In the genomic region with DNA sequence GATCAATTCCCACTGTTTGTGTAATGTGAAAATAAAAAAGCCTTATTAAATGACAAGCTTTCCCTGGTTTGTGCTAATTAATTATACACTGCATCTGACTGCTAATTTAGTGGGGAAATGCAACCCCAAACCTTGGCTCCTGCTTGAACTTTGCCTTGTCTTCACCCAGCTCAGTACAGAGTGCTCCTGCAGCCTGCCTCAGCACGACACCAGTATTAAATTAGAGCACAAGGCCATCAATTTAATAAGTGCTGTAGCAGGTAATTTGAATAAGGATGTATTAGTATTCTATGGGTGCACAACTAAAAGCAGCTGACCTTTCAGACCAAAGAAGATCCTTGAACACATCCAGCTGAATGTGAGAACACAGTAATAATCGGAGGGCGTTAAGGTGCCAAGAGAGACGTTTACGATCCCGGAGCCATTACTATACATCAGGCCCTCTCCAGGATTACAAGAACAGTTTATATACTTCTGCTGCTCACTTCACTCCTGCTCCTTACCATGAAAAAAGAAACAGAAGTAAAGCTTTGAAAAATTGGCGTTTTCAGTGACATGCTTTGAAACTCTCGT, we compare ENCODE assay signal across 29 mouse cellular contexts.
DNase-seq lines count a peak whose midpoint lies in the region; ATAC-seq lines count a peak whose summit lies in the region.
"Had no signal": no experiment of that assay in that cellular context is flagged by ENCODE, and none has a peak within 500 bp of the region (broad histone marks: within the 10 kb centered on the region; RNA-seq: fewer than 3 reads in every experiment).

No protein-coding gene starts in this region.

- no peak overlapping the region for H3K4me2 ChIP-seq in hindbrain, embryonic 13.5 days
- H3K4me2 ChIP-seq in midbrain, embryonic 13.5 days (replicated peaks): no peak overlapping the region
- no peak overlapping the region for H3K4me2 ChIP-seq in midbrain, embryonic 14.5 days (ENCODE audit: low read length)
- H3K4me2 ChIP-seq in forebrain, embryonic 13.5 days: no peak overlapping the region; the same call in 1 of the 2 replicates
- no peak overlapping the region for H3K4me2 ChIP-seq in neural tube, embryonic 13.5 days
- H3K4me2 ChIP-seq: embryonic facial prominence, embryonic 13.5 days; intestine, embryonic 15.5 days; liver, embryonic 12.5 days had no signal

- no peak for DNase-seq in hindbrain, embryonic 10.5 days (ENCODE audit: low spot score)
- no peak for DNase-seq in midbrain, embryonic 14.5 days
- no peak for DNase-seq in urinary bladder, adult 2 months (ENCODE audit: low spot score)
- DNase-seq in right cerebral cortex, adult 18-20 months: no peak
- DNase-seq: adrenal gland, postnatal 14 days; cerebellum, adult 11-12 months; cerebellum, adult 9-11 months; gastrocnemius, postnatal 14 days; heart, postnatal 14 days; kidney, adult 2 months; kidney, postnatal 36 days; liver, postnatal 0 days; lung, postnatal 4 days; right cerebral cortex, postnatal 4 days; thymus, adult 18-20 months; thymus, postnatal 36 days had no signal

- peak; percentile 49; the same call in 1 of the 2 replicates for ATAC-seq in hindbrain, embryonic 13.5 days (ENCODE audit: low FRiP score)
- peak; percentile 79; the same call in 1 of the 2 replicates for ATAC-seq in midbrain, embryonic 13.5 days
- no peak; the same call in 1 of the 2 replicates for ATAC-seq in midbrain, embryonic 14.5 days (ENCODE audit: low FRiP score, low TSS enrichment)
- ATAC-seq in forebrain, embryonic 13.5 days: peak; percentile 55; the same call in 1 of the 2 replicates
- ATAC-seq in neural tube, embryonic 13.5 days (ENCODE audit: low read depth): peak; percentile 63
- ATAC-seq: hindbrain, postnatal 0 days; intestine, embryonic 15.5 days; liver, embryonic 12.5 days; liver, postnatal 0 days; Patski had no signal

- H3K9ac ChIP-seq in hindbrain, embryonic 13.5 days: no peak overlapping the region
- no peak overlapping the region for H3K9ac ChIP-seq in midbrain, embryonic 13.5 days (replicated peaks)
- H3K9ac ChIP-seq in midbrain, embryonic 14.5 days (replicated peaks; ENCODE audit: low read length): no peak overlapping the region
- no peak overlapping the region for H3K9ac ChIP-seq in forebrain, embryonic 13.5 days
- no peak overlapping the region for H3K9ac ChIP-seq in neural tube, embryonic 13.5 days
- H3K9ac ChIP-seq: embryonic facial prominence, embryonic 13.5 days; intestine, embryonic 15.5 days; liver, embryonic 12.5 days; liver, postnatal 0 days had no signal

- no peaks in the 10 kb centered on the region for H3K36me3 ChIP-seq in hindbrain, embryonic 13.5 days
- H3K36me3 ChIP-seq in hindbrain, embryonic 10.5 days: no peaks in the 10 kb centered on the region
- no peaks in the 10 kb centered on the region for H3K36me3 ChIP-seq in midbrain, embryonic 13.5 days
- H3K36me3 ChIP-seq in midbrain, embryonic 14.5 days (ENCODE audit: control insufficient read depth, insufficient read depth, low read length): no peaks in the 10 kb centered on the region
- H3K36me3 ChIP-seq in forebrain, embryonic 13.5 days (ENCODE audit: poor library complexity, severe bottlenecking): no peaks in the 10 kb centered on the region
- H3K36me3 ChIP-seq in neural tube, embryonic 13.5 days: no peaks in the 10 kb centered on the region
- H3K36me3 ChIP-seq: embryonic facial prominence, embryonic 13.5 days; intestine, embryonic 15.5 days; liver, embryonic 12.5 days had no signal

- WGBS in hindbrain, embryonic 13.5 days: 50% methylated on average over 8 of the region's 8 CpGs
- 88% methylated on average over 8 of the region's 8 CpGs for WGBS in hindbrain, embryonic 10.5 days
- WGBS in midbrain, embryonic 13.5 days: 61% methylated on average over 8 of the region's 8 CpGs
- 74% methylated on average over 8 of the region's 8 CpGs for WGBS in midbrain, embryonic 14.5 days
- WGBS in forebrain, embryonic 13.5 days: 30% methylated on average over 8 of the region's 8 CpGs
- WGBS in neural tube, embryonic 13.5 days: 35% methylated on average over 8 of the region's 8 CpGs

- no peak overlapping the region for H3K27ac ChIP-seq in hindbrain, embryonic 13.5 days
- H3K27ac ChIP-seq in hindbrain, embryonic 10.5 days: no peak overlapping the region
- H3K27ac ChIP-seq in midbrain, embryonic 13.5 days: no peak overlapping the region
- no peak overlapping the region for H3K27ac ChIP-seq in midbrain, embryonic 14.5 days (replicated peaks; ENCODE audit: low read depth, low read length)
- H3K27ac ChIP-seq in forebrain, embryonic 13.5 days: no peak overlapping the region
- no peak overlapping the region; the same call in 1 of the 2 replicates for H3K27ac ChIP-seq in neural tube, embryonic 13.5 days (replicated peaks)
- H3K27ac ChIP-seq: embryonic facial prominence, embryonic 13.5 days; hindbrain, postnatal 0 days; intestine, embryonic 15.5 days; layer of hippocampus, adult 2 months; left cerebral cortex, adult 2 months; liver, embryonic 12.5 days; stomach, postnatal 0 days had no signal

- no peaks in the 10 kb centered on the region for H3K9me3 ChIP-seq in hindbrain, embryonic 13.5 days
- no peaks in the 10 kb centered on the region for H3K9me3 ChIP-seq in hindbrain, embryonic 10.5 days
- no peaks in the 10 kb centered on the region for H3K9me3 ChIP-seq in midbrain, embryonic 13.5 days
- no peaks in the 10 kb centered on the region for H3K9me3 ChIP-seq in midbrain, embryonic 14.5 days (ENCODE audit: control insufficient read depth, low read length)
- H3K9me3 ChIP-seq in forebrain, embryonic 13.5 days (replicated peaks): no peaks in the 10 kb centered on the region
- no peaks in the 10 kb centered on the region for H3K9me3 ChIP-seq in neural tube, embryonic 13.5 days
- H3K9me3 ChIP-seq: embryonic facial prominence, embryonic 13.5 days; intestine, embryonic 15.5 days; liver, embryonic 12.5 days had no signal

- H3K4me1 ChIP-seq in hindbrain, embryonic 13.5 days (replicated peaks): peaks cover 5% of the 10 kb centered on the region
- peaks cover 4% of the 10 kb centered on the region; the same call in 1 of the 2 replicates for H3K4me1 ChIP-seq in hindbrain, embryonic 10.5 days (replicated peaks)
- H3K4me1 ChIP-seq in midbrain, embryonic 13.5 days (replicated peaks): no peaks in the 10 kb centered on the region
- H3K4me1 ChIP-seq in midbrain, embryonic 14.5 days (ENCODE audit: control insufficient read depth, insufficient read depth, low read length): no peaks in the 10 kb centered on the region
- peaks cover 9% of the 10 kb centered on the region for H3K4me1 ChIP-seq in forebrain, embryonic 13.5 days
- peaks cover 7% of the 10 kb centered on the region for H3K4me1 ChIP-seq in neural tube, embryonic 13.5 days (replicated peaks)
- H3K4me1 ChIP-seq: embryonic facial prominence, embryonic 13.5 days; intestine, embryonic 15.5 days; liver, embryonic 12.5 days had no signal

- H3K4me3 ChIP-seq in hindbrain, embryonic 13.5 days: no peak overlapping the region
- no peak overlapping the region for H3K4me3 ChIP-seq in hindbrain, embryonic 10.5 days
- no peak overlapping the region for H3K4me3 ChIP-seq in midbrain, embryonic 13.5 days (replicated peaks)
- H3K4me3 ChIP-seq in midbrain, embryonic 14.5 days (replicated peaks; ENCODE audit: low read depth, low read length): no peak overlapping the region
- no peak overlapping the region for H3K4me3 ChIP-seq in forebrain, embryonic 13.5 days
- no peak overlapping the region for H3K4me3 ChIP-seq in neural tube, embryonic 13.5 days
- H3K4me3 ChIP-seq: embryonic facial prominence, embryonic 13.5 days; intestine, embryonic 15.5 days; layer of hippocampus, adult 2 months; left cerebral cortex, adult 2 months; liver, embryonic 12.5 days; myocyte had no signal

- no peaks in the 10 kb centered on the region for H3K27me3 ChIP-seq in hindbrain, embryonic 13.5 days
- H3K27me3 ChIP-seq in hindbrain, embryonic 10.5 days (ENCODE audit: insufficient read depth, poor library complexity, severe bottlenecking): no peaks in the 10 kb centered on the region
- H3K27me3 ChIP-seq in midbrain, embryonic 13.5 days: no peaks in the 10 kb centered on the region
- H3K27me3 ChIP-seq in midbrain, embryonic 14.5 days (ENCODE audit: control insufficient read depth, insufficient read depth, low read length): no peaks in the 10 kb centered on the region
- H3K27me3 ChIP-seq in forebrain, embryonic 13.5 days: no peaks in the 10 kb centered on the region
- H3K27me3 ChIP-seq in neural tube, embryonic 13.5 days: no peaks in the 10 kb centered on the region
- H3K27me3 ChIP-seq: embryonic facial prominence, embryonic 13.5 days; intestine, embryonic 15.5 days; liver, embryonic 12.5 days had no signal
